Mouse (Mus musculus): Measurements from ENCODE around the gene Tstd1. TPM values are rescaled to one million over a fixed set of nuclear protein-coding genes. Genes with fewer than 3 reads are reported as not detected.

Tstd1 gene
- total and polyA plus RNA-seq, 2 experiments from 2014 or later: 1.1 TPM; not detected in 1

DNA sequence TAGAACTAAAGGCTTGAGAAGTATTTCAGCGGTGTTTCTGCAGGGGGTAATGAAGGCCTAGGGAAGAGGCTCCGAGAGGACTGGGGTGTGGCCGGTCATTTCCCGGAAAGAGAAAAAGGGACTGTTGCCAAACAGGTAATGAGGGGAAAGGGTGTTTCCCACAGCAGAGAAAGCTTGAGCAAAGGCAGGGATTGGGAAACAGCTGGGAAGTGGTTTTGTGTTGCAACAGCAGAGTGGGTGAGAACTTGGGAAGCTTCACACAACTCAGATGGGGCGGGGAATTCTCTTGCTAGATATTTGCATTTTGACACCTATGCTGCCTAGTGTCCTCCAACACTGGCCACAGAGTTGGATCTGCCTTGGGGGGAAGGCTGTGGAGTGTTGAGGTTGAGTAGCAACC, 34.3 kb downstream of the Tstd1 start:
- TF ChIP-seq EP300 (IDR thresholded peaks at IDR 0.05; ENCODE audit: low read depth) (no peak), CTCF (IDR thresholded peaks at IDR 0.05; ENCODE audit: low read depth) (no peak)
- no peak for ATAC-seq (ENCODE audit: insufficient read depth, low read depth)
- WGBS: 69% methylated on average over 5 of the region's 5 CpGs

DNA sequence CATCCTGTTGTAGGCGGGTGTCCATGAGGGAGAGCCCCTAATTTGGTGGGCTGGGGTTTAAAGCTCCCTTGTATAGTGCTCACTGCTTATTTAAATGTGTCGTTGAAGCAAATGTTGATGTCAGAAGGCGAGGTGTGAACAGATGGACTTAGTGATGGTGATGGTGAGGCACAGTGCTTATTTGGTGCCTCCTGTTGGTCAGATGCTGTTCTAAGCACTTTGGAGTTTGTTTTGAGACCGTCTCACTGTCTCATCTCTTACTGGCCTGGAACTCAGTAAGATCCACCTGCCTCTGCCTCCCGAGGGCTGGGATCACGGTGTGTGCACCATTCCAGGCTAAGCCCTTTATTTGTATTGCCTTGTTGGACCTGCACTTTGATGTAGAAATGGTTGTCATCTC, 36.3 kb downstream of the Tstd1 start:
- WGBS: 81% methylated on average over 6 of the region's 6 CpGs
- no peak overlapping the region for H3K27ac ChIP-seq (ENCODE audit: low read depth)

More for the DNA sequence above, 34.3 kb downstream of the Tstd1 start:
- no peak for DNase-seq (ENCODE audit: low spot score)
- H3K4me1 ChIP-seq (ENCODE audit: control insufficient read depth, insufficient read depth): peaks cover 2% of the 10 kb centered on the region
- no peaks in the 10 kb centered on the region for H3K27me3 ChIP-seq (ENCODE audit: control insufficient read depth, insufficient read depth, low read length)
- no peaks in the 10 kb centered on the region for H3K36me3 ChIP-seq (replicated peaks; ENCODE audit: control insufficient read depth, insufficient read depth, low read length)
- H3K27ac ChIP-seq (ENCODE audit: low read depth): peak overlapping the region; percentile 39; the same call in 1 of the 2 replicates
- H3K4me2 ChIP-seq (ENCODE audit: low read depth, low read length): no peak overlapping the region
- no peaks in the 10 kb centered on the region for H3K9me3 ChIP-seq (replicated peaks; ENCODE audit: control insufficient read depth, low read length)
- H3K9ac ChIP-seq (replicated peaks; ENCODE audit: low read depth, low read length): no peak overlapping the region
- H3K4me3 ChIP-seq (ENCODE audit: low read depth, low read length): no peak overlapping the region

DNA sequence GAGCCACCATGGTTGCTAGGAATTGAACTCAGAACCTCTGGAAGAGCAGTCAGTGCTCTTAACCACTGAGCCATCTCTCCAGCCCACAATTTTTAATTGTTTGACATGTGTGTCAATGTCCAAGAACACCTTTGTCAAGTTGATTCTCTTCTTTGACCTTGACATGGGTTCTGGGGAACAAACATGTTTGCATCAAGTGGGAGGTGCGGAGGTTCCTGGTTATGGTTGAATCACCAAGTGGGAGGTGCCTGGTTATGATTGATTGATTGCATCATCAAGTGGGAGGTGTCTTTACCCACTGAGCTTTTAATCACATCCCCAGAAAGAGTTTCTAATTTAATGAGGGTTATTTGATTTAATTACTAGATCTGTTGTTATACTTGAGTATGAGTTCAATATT, 38.9 kb downstream of the Tstd1 start:
- no peaks in the 10 kb centered on the region for H3K9me3 ChIP-seq (replicated peaks; ENCODE audit: control insufficient read depth, low read length)
- H3K4me2 ChIP-seq (ENCODE audit: low read depth, low read length): no peak overlapping the region
- TF ChIP-seq EP300 (IDR thresholded peaks at IDR 0.05; ENCODE audit: low read depth): no peak
- no peak for TF ChIP-seq CTCF (IDR thresholded peaks at IDR 0.05; ENCODE audit: low read depth)

More for the DNA sequence above, 36.3 kb downstream of the Tstd1 start:
- Histone ChIP-seq H3K36me3 (replicated peaks; ENCODE audit: control insufficient read depth, insufficient read depth, low read length) (no peaks in the 10 kb centered on the region), H3K4me3 (ENCODE audit: low read depth, low read length) (no peak overlapping the region), H3K4me1 (ENCODE audit: control insufficient read depth, insufficient read depth) (peaks cover 7% of the 10 kb centered on the region), H3K9ac (replicated peaks; ENCODE audit: low read depth, low read length) (no peak overlapping the region), H3K27me3 (ENCODE audit: control insufficient read depth, insufficient read depth, low read length) (no peaks in the 10 kb centered on the region), H3K4me2 (ENCODE audit: low read depth, low read length) (no peak overlapping the region), H3K9me3 (replicated peaks; ENCODE audit: control insufficient read depth, low read length) (no peaks in the 10 kb centered on the region)
- TF ChIP-seq CTCF (IDR thresholded peaks at IDR 0.05; ENCODE audit: low read depth) (no peak), EP300 (IDR thresholded peaks at IDR 0.05; ENCODE audit: low read depth) (no peak)
- DNase-seq (ENCODE audit: low spot score) (no peak), ATAC-seq (ENCODE audit: insufficient read depth, low read depth) (no peak)

DNA sequence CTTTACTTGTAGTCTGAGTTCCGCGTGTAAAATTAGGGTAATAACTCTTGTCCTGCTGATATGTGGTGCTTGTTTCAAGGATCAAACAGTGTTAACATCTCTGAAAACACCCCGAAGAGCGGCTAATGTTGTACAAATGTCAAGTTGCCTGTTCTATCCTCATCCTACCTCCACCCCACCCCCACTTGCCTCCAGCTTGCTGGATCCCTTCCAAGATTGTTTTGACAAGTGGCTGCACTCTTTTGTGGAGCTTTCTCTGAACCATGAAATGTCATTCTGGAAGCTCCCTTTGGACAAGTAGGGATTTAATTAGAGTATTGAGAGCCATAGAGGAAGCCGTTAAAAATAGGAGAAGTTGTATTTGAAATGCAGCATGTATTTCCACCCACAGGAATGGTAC, 41.1 kb downstream of the Tstd1 start:
- DNase-seq (ENCODE audit: low spot score) (no peak), ATAC-seq (ENCODE audit: insufficient read depth, low read depth) (no peak)
- H3K4me1 ChIP-seq (ENCODE audit: control insufficient read depth, insufficient read depth): peaks cover 10% of the 10 kb centered on the region
- H3K9ac ChIP-seq (replicated peaks; ENCODE audit: low read depth, low read length): no peak overlapping the region
- no peak overlapping the region for H3K27ac ChIP-seq (ENCODE audit: low read depth)
- H3K4me2 ChIP-seq (ENCODE audit: low read depth, low read length): no peak overlapping the region
- no peak overlapping the region for H3K4me3 ChIP-seq (ENCODE audit: low read depth, low read length)
- H3K27me3 ChIP-seq (ENCODE audit: control insufficient read depth, insufficient read depth, low read length): no peaks in the 10 kb centered on the region
- TF ChIP-seq EP300 (IDR thresholded peaks at IDR 0.05; ENCODE audit: low read depth) (no peak), CTCF (IDR thresholded peaks at IDR 0.05; ENCODE audit: low read depth) (no peak)
- no peaks in the 10 kb centered on the region for H3K9me3 ChIP-seq (replicated peaks; ENCODE audit: control insufficient read depth, low read length)
- H3K36me3 ChIP-seq (replicated peaks; ENCODE audit: control insufficient read depth, insufficient read depth, low read length): peaks cover 39% of the 10 kb centered on the region
- 48% methylated on average over 5 of the region's 5 CpGs for WGBS

More for the DNA sequence above, 38.9 kb downstream of the Tstd1 start:
- ATAC-seq (ENCODE audit: insufficient read depth, low read depth) (no peak), DNase-seq (ENCODE audit: low spot score) (no peak)
- H3K4me3 ChIP-seq (ENCODE audit: low read depth, low read length): no peak overlapping the region
- peaks cover 23% of the 10 kb centered on the region for H3K36me3 ChIP-seq (replicated peaks; ENCODE audit: control insufficient read depth, insufficient read depth, low read length)
- no peak overlapping the region for H3K9ac ChIP-seq (replicated peaks; ENCODE audit: low read depth, low read length)
- WGBS: 94% methylated on average over 1 of the region's 1 CpGs
- no peak overlapping the region for H3K27ac ChIP-seq (ENCODE audit: low read depth)
- peaks cover 10% of the 10 kb centered on the region for H3K4me1 ChIP-seq (ENCODE audit: control insufficient read depth, insufficient read depth)
- H3K27me3 ChIP-seq (ENCODE audit: control insufficient read depth, insufficient read depth, low read length): no peaks in the 10 kb centered on the region

DNA sequence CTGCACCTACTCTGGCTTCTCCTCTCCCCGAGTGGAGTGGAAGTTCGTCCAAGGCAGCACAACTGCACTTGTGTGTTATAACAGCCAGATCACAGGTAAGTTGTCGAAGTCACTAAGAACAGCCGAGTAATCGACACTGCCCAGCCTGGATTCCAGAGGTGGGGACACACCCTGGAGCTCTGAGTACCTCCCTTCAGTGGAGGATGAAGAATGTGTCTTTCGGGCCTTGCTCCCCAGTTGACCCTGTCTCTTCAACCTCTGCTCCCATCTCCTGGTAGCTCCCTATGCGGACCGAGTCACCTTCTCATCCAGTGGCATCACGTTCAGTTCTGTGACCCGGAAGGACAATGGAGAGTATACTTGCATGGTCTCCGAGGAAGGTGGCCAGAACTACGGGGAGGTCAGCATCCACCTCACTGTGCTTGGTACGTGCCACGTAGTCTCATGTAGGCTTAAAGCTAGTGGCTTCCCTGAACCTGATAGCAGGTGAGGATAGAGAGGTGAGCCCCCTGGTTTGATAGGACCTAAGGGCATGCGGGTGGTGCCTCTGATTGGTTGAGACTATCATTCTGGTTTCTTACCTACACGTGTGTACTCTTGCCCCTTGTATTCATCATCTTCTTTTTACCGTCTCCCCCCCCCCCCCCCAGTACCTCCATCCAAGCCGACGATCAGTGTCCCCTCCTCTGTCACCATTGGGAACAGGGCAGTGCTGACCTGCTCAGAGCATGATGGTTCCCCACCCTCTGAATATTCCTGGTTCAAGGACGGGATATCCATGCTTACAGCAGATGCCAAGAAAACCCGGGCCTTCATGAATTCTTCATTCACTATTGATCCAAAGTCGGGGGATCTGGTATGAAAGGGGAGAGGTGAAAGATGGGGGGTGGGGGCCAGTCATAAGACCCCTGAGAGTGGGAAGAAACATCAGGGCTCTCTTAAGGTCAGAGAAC, 42.2 kb downstream of the Tstd1 start:
- no peak overlapping the region for H3K27ac ChIP-seq (ENCODE audit: low read depth)
- ATAC-seq (ENCODE audit: insufficient read depth, low read depth): no peak
- no peaks in the 10 kb centered on the region for H3K27me3 ChIP-seq (ENCODE audit: control insufficient read depth, insufficient read depth, low read length)
- H3K4me1 ChIP-seq (ENCODE audit: control insufficient read depth, insufficient read depth): peaks cover 10% of the 10 kb centered on the region
- no peak overlapping the region for H3K4me3 ChIP-seq (ENCODE audit: low read depth, low read length)
- no peak for DNase-seq (ENCODE audit: low spot score)
- no peak for TF ChIP-seq EP300 (IDR thresholded peaks at IDR 0.05; ENCODE audit: low read depth)
- TF ChIP-seq CTCF (IDR thresholded peaks at IDR 0.05; ENCODE audit: low read depth): no peak
- no peak overlapping the region for H3K4me2 ChIP-seq (ENCODE audit: low read depth, low read length)
- H3K36me3 ChIP-seq (replicated peaks; ENCODE audit: control insufficient read depth, insufficient read depth, low read length): peaks cover 39% of the 10 kb centered on the region
- no peaks in the 10 kb centered on the region for H3K9me3 ChIP-seq (replicated peaks; ENCODE audit: control insufficient read depth, low read length)
- no peak overlapping the region for H3K9ac ChIP-seq (replicated peaks; ENCODE audit: low read depth, low read length)
- WGBS: 88% methylated on average over 21 of the region's 22 CpGs
